Mouse (Mus musculus): Measurements from ENCODE around the gene Sbds. TPM values are rescaled to one million over a fixed set of nuclear protein-coding genes. Genes with fewer than 3 reads are reported as not detected.

Sbds gene
- polyA plus RNA-seq (2012; fragmentation: generic; extraction: Trizol) = 43.2 TPM
- long read RNA-seq, experiment 1, transcript Sbds-201 (5 exons, 1,548 nt) = major isoform, 90 of 102 reads
- long read RNA-seq, experiment 1, partial matches to known transcripts = 4 of 102 reads
- long read RNA-seq, experiment 1, other reads (novel, unspliced or antisense) = 6 of 102 reads
- long read RNA-seq, experiment 2, transcript Sbds-201 (5 exons, 1,548 nt) = major isoform, 178 of 189 reads
- long read RNA-seq, experiment 2, partial matches to known transcripts = 4 of 189 reads
- long read RNA-seq, experiment 2, other reads (novel, unspliced or antisense) = 7 of 189 reads

GRCm38 (mm10) chr5:130255017-130255720, at the start of gene Sbds, which contains the start of gene Tyw1:
Gene Sbds (minus strand): TSS chr5:130255530.
Gene Tyw1 (plus strand): TSS chr5:130255619.
- TF ChIP-seq CTCF (IDR thresholded peaks at IDR 0.05; ENCODE audit: control insufficient read depth, insufficient read depth, insufficient read length) (no peak), MYOG (IDR thresholded peaks at IDR 0.05; ENCODE audit: control insufficient read depth, extremely low read depth, insufficient read length) (no peak), MAX (IDR thresholded peaks at IDR 0.05) (peak; percentile 35), CEBPB (IDR thresholded peaks at IDR 0.05; ENCODE audit: low read depth) (no peak), MYOD1 (IDR thresholded peaks at IDR 0.05; ENCODE audit: control insufficient read depth, insufficient read length, low read depth) (no peak)
- peak within 1 kb of the TSS; percentile 83 for H3ac ChIP-seq (ENCODE audit: control insufficient read depth, insufficient read length, low read depth)
- H3K27me3 ChIP-seq (ENCODE audit: control insufficient read depth, insufficient read depth, insufficient read length) = no peaks in the 10 kb centered on the region
- H3K36me3 ChIP-seq (ENCODE audit: control insufficient read depth, insufficient read depth) = peaks cover 40% of the 10 kb centered on the region
- peaks cover 38% of the 10 kb centered on the region for H3K79me3 ChIP-seq (ENCODE audit: low read depth)
- peaks cover 73% of the 10 kb centered on the region for H3K79me2 ChIP-seq (ENCODE audit: control insufficient read depth, insufficient read depth)
- peak within 1 kb of the TSS; percentile 88 for H3K4me3 ChIP-seq (ENCODE audit: insufficient read depth, poor library complexity, severe bottlenecking)

GRCm38 (mm10) chr5:130303611-130304010, 48.3 kb upstream of the Sbds start:
- H3K36me3 ChIP-seq (ENCODE audit: control insufficient read depth, insufficient read depth) = peaks cover 20% of the 10 kb centered on the region
- no peaks in the 10 kb centered on the region for H3K79me3 ChIP-seq (ENCODE audit: low read depth)
- no peak overlapping the region for H3ac ChIP-seq (ENCODE audit: control insufficient read depth, insufficient read length, low read depth)
- H3K27me3 ChIP-seq (ENCODE audit: control insufficient read depth, insufficient read depth, insufficient read length) = no peaks in the 10 kb centered on the region
- H3K79me2 ChIP-seq (ENCODE audit: control insufficient read depth, insufficient read depth) = no peaks in the 10 kb centered on the region
- TF ChIP-seq MAX (IDR thresholded peaks at IDR 0.05) = no peak
- TF ChIP-seq MYOD1 (IDR thresholded peaks at IDR 0.05; ENCODE audit: control insufficient read depth, insufficient read length, low read depth) = no peak
- no peak for TF ChIP-seq CEBPB (IDR thresholded peaks at IDR 0.05; ENCODE audit: low read depth)
- no peak for TF ChIP-seq USF1 (IDR thresholded peaks at IDR 0.05; ENCODE audit: low read depth)
- no peak for TF ChIP-seq MYOG (IDR thresholded peaks at IDR 0.05; ENCODE audit: control insufficient read depth, extremely low read depth, insufficient read length)
- TF ChIP-seq FOSL1 (IDR thresholded peaks at IDR 0.05; ENCODE audit: insufficient read depth, low read length, poor library complexity, severe bottlenecking) = no peak
- TF ChIP-seq CTCF (IDR thresholded peaks at IDR 0.05; ENCODE audit: control insufficient read depth, insufficient read depth, insufficient read length) = no peak
- no peak overlapping the region for H3K4me3 ChIP-seq (ENCODE audit: insufficient read depth, poor library complexity, severe bottlenecking)

DNA sequence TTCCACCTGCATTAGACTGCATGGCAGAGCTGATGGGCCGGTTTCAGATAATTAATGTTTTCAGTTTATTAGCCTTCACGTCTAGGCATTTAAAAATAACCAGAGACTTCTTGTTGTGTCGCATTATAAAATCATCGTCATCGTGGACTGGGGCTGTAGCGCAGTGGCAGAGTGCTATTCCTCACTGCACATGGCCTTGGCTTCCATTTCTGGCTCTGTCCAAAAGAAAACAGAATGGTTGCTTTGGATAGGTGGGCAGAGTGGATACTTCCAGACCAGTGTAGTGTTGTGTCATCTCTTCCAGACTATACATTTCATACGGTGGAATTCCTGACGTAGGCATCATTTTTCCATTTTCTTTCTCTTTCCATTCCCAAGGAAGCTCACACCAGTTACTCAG, 44.2 kb upstream of the Sbds start:
- H3K4me3 ChIP-seq (ENCODE audit: insufficient read depth, poor library complexity, severe bottlenecking) = no peak overlapping the region
- H3K79me2 ChIP-seq (ENCODE audit: control insufficient read depth, insufficient read depth) = no peaks in the 10 kb centered on the region
- H3ac ChIP-seq (ENCODE audit: control insufficient read depth, insufficient read length, low read depth) = no peak overlapping the region
- no peaks in the 10 kb centered on the region for H3K27me3 ChIP-seq (ENCODE audit: control insufficient read depth, insufficient read depth, insufficient read length)
- TF ChIP-seq CEBPB (IDR thresholded peaks at IDR 0.05; ENCODE audit: low read depth) = no peak
- no peak for TF ChIP-seq MAX (IDR thresholded peaks at IDR 0.05)
- no peak for TF ChIP-seq USF1 (IDR thresholded peaks at IDR 0.05; ENCODE audit: low read depth)
- TF ChIP-seq CTCF (IDR thresholded peaks at IDR 0.05; ENCODE audit: control insufficient read depth, insufficient read depth, insufficient read length) = no peak
- TF ChIP-seq MYOG (IDR thresholded peaks at IDR 0.05; ENCODE audit: control insufficient read depth, extremely low read depth, insufficient read length) = no peak
- no peak for TF ChIP-seq MYOD1 (IDR thresholded peaks at IDR 0.05; ENCODE audit: control insufficient read depth, insufficient read length, low read depth)
- TF ChIP-seq FOSL1 (IDR thresholded peaks at IDR 0.05; ENCODE audit: insufficient read depth, low read length, poor library complexity, severe bottlenecking) = no peak
- peaks cover 32% of the 10 kb centered on the region for H3K36me3 ChIP-seq (ENCODE audit: control insufficient read depth, insufficient read depth)
- no peaks in the 10 kb centered on the region for H3K79me3 ChIP-seq (ENCODE audit: low read depth)

DNA sequence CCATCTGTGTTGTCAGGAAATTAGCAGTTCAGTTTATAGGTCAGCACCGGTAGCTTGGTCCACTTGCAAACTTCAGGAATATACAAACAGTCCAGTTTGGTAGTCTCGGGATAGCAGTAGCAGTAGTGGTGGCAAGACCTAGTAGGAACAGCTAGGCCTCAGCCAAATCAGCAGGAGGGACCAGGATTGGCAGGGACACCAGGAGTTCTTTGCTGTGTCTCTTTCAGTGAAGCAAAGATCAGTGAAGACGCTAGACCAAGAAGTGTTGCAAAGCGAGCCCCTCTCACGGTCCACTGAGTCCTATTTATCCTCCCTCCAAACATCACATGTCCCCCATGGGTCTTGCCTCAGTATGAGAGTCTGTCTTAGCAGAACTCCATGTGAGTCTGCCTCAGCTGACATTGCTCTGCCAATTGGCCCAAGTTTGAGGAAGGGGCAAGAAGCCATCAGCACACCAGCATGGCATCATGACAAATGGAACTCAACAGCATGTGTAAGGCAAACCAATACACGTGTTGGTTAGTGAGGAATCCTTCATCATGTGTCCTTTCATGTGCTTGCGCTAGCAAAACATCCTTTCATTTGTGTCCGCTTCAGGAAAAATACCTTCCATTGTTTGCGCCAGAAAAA, 43.6 kb upstream of the Sbds start:
- H3K27me3 ChIP-seq (ENCODE audit: control insufficient read depth, insufficient read depth, insufficient read length) = no peaks in the 10 kb centered on the region
- H3K36me3 ChIP-seq (ENCODE audit: control insufficient read depth, insufficient read depth) = peaks cover 28% of the 10 kb centered on the region
- no peaks in the 10 kb centered on the region for H3K79me3 ChIP-seq (ENCODE audit: low read depth)
- no peak overlapping the region for H3K4me3 ChIP-seq (ENCODE audit: insufficient read depth, poor library complexity, severe bottlenecking)
- TF ChIP-seq MAX (IDR thresholded peaks at IDR 0.05) (no peak), USF1 (IDR thresholded peaks at IDR 0.05; ENCODE audit: low read depth) (no peak), FOSL1 (IDR thresholded peaks at IDR 0.05; ENCODE audit: insufficient read depth, low read length, poor library complexity, severe bottlenecking) (no peak), CTCF (IDR thresholded peaks at IDR 0.05; ENCODE audit: control insufficient read depth, insufficient read depth, insufficient read length) (no peak), MYOG (IDR thresholded peaks at IDR 0.05; ENCODE audit: control insufficient read depth, extremely low read depth, insufficient read length) (no peak), CEBPB (IDR thresholded peaks at IDR 0.05; ENCODE audit: low read depth) (no peak), MYOD1 (IDR thresholded peaks at IDR 0.05; ENCODE audit: control insufficient read depth, insufficient read length, low read depth) (no peak)
- H3K79me2 ChIP-seq (ENCODE audit: control insufficient read depth, insufficient read depth) = no peaks in the 10 kb centered on the region
- H3ac ChIP-seq (ENCODE audit: control insufficient read depth, insufficient read length, low read depth) = no peak overlapping the region

- H3ac ChIP-seq (ENCODE audit: control insufficient read depth, insufficient read length, low read depth) = no peak overlapping the region
- no peak overlapping the region for H3K4me3 ChIP-seq (ENCODE audit: insufficient read depth, poor library complexity, severe bottlenecking)
- no peaks in the 10 kb centered on the region for H3K27me3 ChIP-seq (ENCODE audit: control insufficient read depth, insufficient read depth, insufficient read length)
- H3K79me3 ChIP-seq (ENCODE audit: low read depth) = no peaks in the 10 kb centered on the region
- TF ChIP-seq CEBPB (IDR thresholded peaks at IDR 0.05; ENCODE audit: low read depth) (no peak), MAX (IDR thresholded peaks at IDR 0.05) (no peak), MYOG (IDR thresholded peaks at IDR 0.05; ENCODE audit: control insufficient read depth, extremely low read depth, insufficient read length) (no peak), FOSL1 (IDR thresholded peaks at IDR 0.05; ENCODE audit: insufficient read depth, low read length, poor library complexity, severe bottlenecking) (no peak), CTCF (IDR thresholded peaks at IDR 0.05; ENCODE audit: control insufficient read depth, insufficient read depth, insufficient read length) (no peak), USF1 (IDR thresholded peaks at IDR 0.05; ENCODE audit: low read depth) (no peak), MYOD1 (IDR thresholded peaks at IDR 0.05; ENCODE audit: control insufficient read depth, insufficient read length, low read depth) (no peak)
- H3K79me2 ChIP-seq (ENCODE audit: control insufficient read depth, insufficient read depth) = no peaks in the 10 kb centered on the region
- H3K36me3 ChIP-seq (ENCODE audit: control insufficient read depth, insufficient read depth) = peaks cover 30% of the 10 kb centered on the region
Observed at GRCm38 (mm10) chr5:130296071-130296470, 40.7 kb upstream of the Sbds start.
